Mouse (Mus musculus): Measurements from ENCODE around the gene Gatad2a. TPM values are rescaled to one million over a fixed set of nuclear protein-coding genes. Genes with fewer than 3 reads are reported as not detected.
A peak's percentile ranks its signal among the peaks of the same experiment; 100 is the strongest.
"Not testable (repeated sequence)": the region's sequence is repeated elsewhere in the genome, so short reads cannot be mapped to it uniquely, and the experiment has no call there.

Gatad2a gene
- total and polyA plus RNA-seq, 2 experiments, result 11.2 to 35.0 TPM

DNA sequence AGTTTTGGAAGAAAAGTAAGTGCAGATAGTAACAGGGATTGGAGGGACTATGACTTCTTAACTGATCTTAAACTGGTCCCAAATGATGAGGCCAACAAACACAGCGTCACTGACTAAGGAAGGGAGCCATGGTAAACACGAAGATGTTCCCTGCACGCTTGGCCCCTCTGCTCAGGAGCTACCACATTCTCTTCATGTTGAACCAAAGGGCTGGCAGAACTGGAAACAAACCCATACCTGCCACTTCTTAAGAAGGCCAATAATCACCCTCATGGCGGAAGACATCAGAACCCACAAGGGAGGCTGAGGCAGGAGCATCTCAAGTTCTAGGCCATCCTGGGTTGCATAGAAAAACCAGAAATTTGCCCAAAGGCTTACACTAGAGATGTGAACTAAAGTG, 3.1 kb upstream of the Gatad2a start:
- WGBS, result 93% methylated on average over 4 of the region's 4 CpGs
- Histone ChIP-seq H3K4me1 (ENCODE audit: control insufficient read depth, insufficient read depth, low read length) (peaks cover 8% of the 10 kb centered on the region), H3K27ac (replicated peaks; ENCODE audit: insufficient read depth, low read depth, low read length) (no peak overlapping the region)

DNA sequence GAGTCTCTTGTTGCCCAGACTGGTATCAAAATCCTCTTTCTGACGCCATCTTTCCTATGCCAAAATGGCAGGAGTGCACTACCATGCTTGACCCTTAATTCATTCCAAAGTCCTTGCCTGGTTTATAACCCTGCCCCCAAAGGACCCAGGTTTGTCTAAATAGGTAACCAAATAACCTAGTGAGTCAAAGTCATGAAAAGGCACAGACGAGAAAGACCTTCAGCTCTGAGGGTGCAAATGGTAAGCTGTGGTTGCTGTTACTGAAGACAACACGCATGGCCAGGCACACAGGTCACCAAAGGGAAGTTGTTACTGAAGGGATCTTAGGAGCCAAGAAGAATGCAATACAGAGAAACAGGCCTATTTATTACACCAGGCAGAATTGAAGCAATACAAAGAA, 2.5 kb upstream of the Gatad2a start:
- Histone ChIP-seq H3K4me1 (ENCODE audit: control insufficient read depth, insufficient read depth, low read length) (peaks cover 9% of the 10 kb centered on the region), H3K27me3 (ENCODE audit: control insufficient read depth, insufficient read depth, low read length) (no peaks in the 10 kb centered on the region), H3K79me2 (ENCODE audit: control insufficient read depth, insufficient read depth, low read length) (peaks cover 11% of the 10 kb centered on the region; the same call in 1 of the 2 replicates), H3K9ac (ENCODE audit: low read depth, low read length) (no peak overlapping the region), H3K4me3 (ENCODE audit: insufficient read depth, low read depth, low read length) (no peak overlapping the region), H3K36me3 (ENCODE audit: control insufficient read depth, insufficient read depth, low read length) (no peaks in the 10 kb centered on the region), H3K27ac (replicated peaks; ENCODE audit: insufficient read depth, low read depth, low read length) (no peak overlapping the region)
- WGBS, result 56% methylated on average over 3 of the region's 3 CpGs
- no peak for TF ChIP-seq POLR2A (IDR thresholded peaks at IDR 0.05; ENCODE audit: extremely low read depth, insufficient read depth, low read length)
- no peak for TF ChIP-seq CTCF (IDR thresholded peaks at IDR 0.05; ENCODE audit: low read depth, low read length)
- peak; percentile 50 for DNase-seq (ENCODE audit: extremely low read depth, low read depth, low spot score)

More for the DNA sequence above, 3.1 kb upstream of the Gatad2a start:
- Histone ChIP-seq H3K79me2 (ENCODE audit: control insufficient read depth, insufficient read depth, low read length) (peaks cover 10% of the 10 kb centered on the region; the same call in 1 of the 2 replicates), H3K4me3 (ENCODE audit: insufficient read depth, low read depth, low read length) (no peak overlapping the region), H3K27me3 (ENCODE audit: control insufficient read depth, insufficient read depth, low read length) (no peaks in the 10 kb centered on the region), H3K9ac (ENCODE audit: low read depth, low read length) (no peak overlapping the region), H3K36me3 (ENCODE audit: control insufficient read depth, insufficient read depth, low read length) (no peaks in the 10 kb centered on the region)
- no peak for TF ChIP-seq POLR2A (IDR thresholded peaks at IDR 0.05; ENCODE audit: extremely low read depth, insufficient read depth, low read length)
- no peak for TF ChIP-seq CTCF (IDR thresholded peaks at IDR 0.05; ENCODE audit: low read depth, low read length)
- DNase-seq (ENCODE audit: extremely low read depth, low read depth, low spot score), result no peak

DNA sequence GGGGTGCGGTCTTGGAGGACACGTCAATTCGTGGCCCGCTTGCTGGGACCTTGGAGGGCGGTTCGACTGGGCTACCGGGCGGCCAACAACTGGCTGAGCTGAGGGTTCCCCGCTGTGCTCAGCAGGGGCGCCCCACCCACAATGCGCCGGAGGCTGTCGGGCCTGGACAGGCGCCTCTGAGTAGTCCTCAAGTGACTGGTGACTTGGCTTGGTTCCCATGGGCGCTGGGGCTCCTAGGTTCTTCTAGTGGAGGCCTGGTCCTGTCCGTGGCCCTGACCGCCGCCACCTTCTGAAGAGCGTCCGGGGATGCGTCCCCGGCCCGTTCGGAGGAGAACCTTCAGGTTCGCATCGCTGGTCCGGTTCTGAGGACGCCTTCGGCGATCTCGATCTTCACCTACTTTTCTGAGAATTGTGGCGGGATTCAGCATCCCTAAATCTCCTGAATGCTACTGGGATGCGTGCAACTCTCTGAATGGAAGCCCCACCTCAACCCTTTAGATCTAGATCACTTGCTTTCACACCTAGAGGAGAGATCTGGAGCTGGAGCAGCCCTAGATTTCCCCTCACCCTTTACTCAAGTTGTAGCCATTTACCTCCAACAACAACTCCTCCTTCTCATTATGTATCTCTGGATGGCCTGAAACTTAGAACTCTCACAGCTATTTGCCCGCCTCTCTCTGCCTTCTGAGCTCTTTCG, 553 bp upstream of the Gatad2a start:
- no peaks in the 10 kb centered on the region for H3K27me3 ChIP-seq (ENCODE audit: control insufficient read depth, insufficient read depth, low read length)
- WGBS, result 2% methylated on average over 35 of the region's 35 CpGs
- no peaks in the 10 kb centered on the region for H3K36me3 ChIP-seq (ENCODE audit: control insufficient read depth, insufficient read depth, low read length)
- peaks cover 9% of the 10 kb centered on the region for H3K4me1 ChIP-seq (ENCODE audit: control insufficient read depth, insufficient read depth, low read length)
- H3K9ac ChIP-seq (ENCODE audit: low read depth, low read length), result peak overlapping the region; percentile 67
- TF ChIP-seq CTCF (IDR thresholded peaks at IDR 0.05; ENCODE audit: low read depth, low read length), result 0 out of 2 replicates have a peak, but pooled peaks have one; percentile 14
- peak; percentile 73; the same call in 1 of the 2 replicates for TF ChIP-seq POLR2A (IDR thresholded peaks at IDR 0.05; ENCODE audit: extremely low read depth, insufficient read depth, low read length)
- H3K79me2 ChIP-seq (ENCODE audit: control insufficient read depth, insufficient read depth, low read length), result peaks cover 14% of the 10 kb centered on the region; the same call in 1 of the 2 replicates
- peak; percentile 24 for DNase-seq (ENCODE audit: extremely low read depth, low read depth, low spot score)
- H3K4me3 ChIP-seq (ENCODE audit: insufficient read depth, low read depth, low read length), result peak overlapping the region; percentile 59
- H3K27ac ChIP-seq (replicated peaks; ENCODE audit: insufficient read depth, low read depth, low read length), result peak overlapping the region; percentile 55

DNA sequence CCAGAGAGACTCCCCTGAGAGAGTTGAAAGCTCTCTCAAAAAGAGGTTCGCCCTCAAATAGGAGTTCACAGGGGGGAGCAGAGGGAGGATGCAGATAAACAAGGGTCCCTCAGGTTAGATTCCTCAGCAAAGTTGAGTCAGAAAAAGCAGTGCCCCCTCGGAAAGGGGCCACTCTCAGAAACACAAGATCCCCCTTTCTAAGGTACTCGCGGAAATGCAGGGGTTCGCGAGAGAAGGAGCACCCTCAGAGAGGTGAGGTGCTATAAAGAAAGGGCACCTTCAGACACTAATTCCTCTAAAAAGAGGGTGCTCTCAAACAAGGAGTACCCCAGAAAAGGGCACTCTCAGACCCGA, 785 bp downstream of the Gatad2a start:
- peak overlapping the region; percentile 96 for H3K9ac ChIP-seq (ENCODE audit: low read depth, low read length)
- H3K27me3 ChIP-seq (ENCODE audit: control insufficient read depth, insufficient read depth, low read length), result no peaks in the 10 kb centered on the region
- TF ChIP-seq POLR2A (IDR thresholded peaks at IDR 0.05; ENCODE audit: extremely low read depth, insufficient read depth, low read length), result no peak
- no peak for TF ChIP-seq CTCF (IDR thresholded peaks at IDR 0.05; ENCODE audit: low read depth, low read length)
- H3K79me2 ChIP-seq (ENCODE audit: control insufficient read depth, insufficient read depth, low read length), result peaks cover 21% of the 10 kb centered on the region
- no peaks in the 10 kb centered on the region; the same call in 1 of the 2 replicates for H3K36me3 ChIP-seq (ENCODE audit: control insufficient read depth, insufficient read depth, low read length)
- DNase-seq (ENCODE audit: extremely low read depth, low read depth, low spot score), result no peak
- 2% methylated on average over 7 of the region's 7 CpGs for WGBS
- peaks cover 7% of the 10 kb centered on the region for H3K4me1 ChIP-seq (ENCODE audit: control insufficient read depth, insufficient read depth, low read length)
- peak overlapping the region; percentile 81 for H3K27ac ChIP-seq (replicated peaks; ENCODE audit: insufficient read depth, low read depth, low read length)
- H3K4me3 ChIP-seq (ENCODE audit: insufficient read depth, low read depth, low read length), result peak overlapping the region; percentile 85

DNA sequence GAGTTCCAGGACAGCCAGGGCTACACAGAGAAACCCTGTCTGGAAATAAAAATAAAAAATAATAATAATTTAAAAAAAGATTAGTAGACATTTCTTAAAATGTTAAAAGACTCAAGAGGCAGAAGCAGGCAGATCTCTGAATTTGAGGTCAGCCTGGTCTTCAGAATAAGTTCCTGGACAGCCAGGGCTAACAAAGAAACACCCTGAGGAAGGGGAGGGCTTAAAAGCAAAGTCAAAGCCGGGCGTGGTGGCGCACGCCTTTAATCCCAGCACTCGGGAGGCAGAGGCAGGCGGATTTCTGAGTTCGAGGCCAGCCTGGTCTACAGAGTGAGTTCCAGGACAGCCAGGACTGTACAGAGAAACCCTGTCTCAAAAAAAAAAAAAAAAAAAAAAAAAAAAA, 7.2 kb downstream of the Gatad2a start:
- H3K9ac ChIP-seq (ENCODE audit: low read depth, low read length); H3K36me3 ChIP-seq (ENCODE audit: control insufficient read depth, insufficient read depth, low read length); DNase-seq (ENCODE audit: extremely low read depth, low read depth, low spot score); H3K4me1 ChIP-seq (ENCODE audit: control insufficient read depth, insufficient read depth, low read length); H3K4me3 ChIP-seq (ENCODE audit: insufficient read depth, low read depth, low read length); H3K27ac ChIP-seq (replicated peaks; ENCODE audit: insufficient read depth, low read depth, low read length); H3K27me3 ChIP-seq (ENCODE audit: control insufficient read depth, insufficient read depth, low read length): not testable (repeated sequence)
- WGBS, result 100% methylated on average over 7 of the region's 7 CpGs
- H3K79me2 ChIP-seq (ENCODE audit: control insufficient read depth, insufficient read depth, low read length), result peaks cover 21% of the 10 kb centered on the region

DNA sequence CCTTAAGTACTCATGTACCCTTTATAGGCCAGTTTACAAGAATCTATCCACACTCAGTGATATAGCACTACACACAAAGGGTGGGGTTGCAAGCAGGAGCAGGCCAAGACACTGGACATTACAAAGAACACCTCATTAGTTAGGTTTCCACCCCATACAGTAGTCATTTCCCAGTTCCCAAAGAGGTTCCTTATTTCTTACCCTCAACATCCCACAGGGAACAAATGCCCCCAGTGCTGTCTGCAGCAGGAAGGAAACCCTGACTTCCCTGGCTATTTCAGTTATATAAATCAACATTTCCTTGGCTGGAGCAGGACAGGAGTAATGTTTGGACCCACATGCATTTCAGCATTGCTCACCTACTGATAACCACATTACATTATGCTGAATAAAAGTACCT, 8.4 kb downstream of the Gatad2a start:
- H3K27ac ChIP-seq (replicated peaks; ENCODE audit: insufficient read depth, low read depth, low read length), result no peak overlapping the region
- TF ChIP-seq CTCF (IDR thresholded peaks at IDR 0.05; ENCODE audit: low read depth, low read length), result no peak
- no peak for TF ChIP-seq POLR2A (IDR thresholded peaks at IDR 0.05; ENCODE audit: extremely low read depth, insufficient read depth, low read length)
- H3K4me1 ChIP-seq (ENCODE audit: control insufficient read depth, insufficient read depth, low read length), result peaks cover 2% of the 10 kb centered on the region
- H3K9ac ChIP-seq (ENCODE audit: low read depth, low read length), result no peak overlapping the region
- H3K79me2 ChIP-seq (ENCODE audit: control insufficient read depth, insufficient read depth, low read length), result peaks cover 29% of the 10 kb centered on the region
- no peaks in the 10 kb centered on the region; the same call in 1 of the 2 replicates for H3K36me3 ChIP-seq (ENCODE audit: control insufficient read depth, insufficient read depth, low read length)
- H3K27me3 ChIP-seq (ENCODE audit: control insufficient read depth, insufficient read depth, low read length), result no peaks in the 10 kb centered on the region
- DNase-seq (ENCODE audit: extremely low read depth, low read depth, low spot score), result no peak
- H3K4me3 ChIP-seq (ENCODE audit: insufficient read depth, low read depth, low read length), result no peak overlapping the region
